Mouse (Mus musculus): Measurements from ENCODE around the gene Pnpla3.
A peak's percentile ranks its signal among the peaks of the same experiment; 100 is the strongest.

Gene Pnpla3

GRCm38 (mm10) chr15:84178733-84179132, 11.1 kb downstream of the Pnpla3 start:
- no peak for DNase-seq (ENCODE audit: low spot score)

- DNase-seq (ENCODE audit: low spot score) = no peak
These were observed 14.4 kb downstream of the Pnpla3 start for GRCm38 (mm10) chr15:84182000-84182399.

DNA sequence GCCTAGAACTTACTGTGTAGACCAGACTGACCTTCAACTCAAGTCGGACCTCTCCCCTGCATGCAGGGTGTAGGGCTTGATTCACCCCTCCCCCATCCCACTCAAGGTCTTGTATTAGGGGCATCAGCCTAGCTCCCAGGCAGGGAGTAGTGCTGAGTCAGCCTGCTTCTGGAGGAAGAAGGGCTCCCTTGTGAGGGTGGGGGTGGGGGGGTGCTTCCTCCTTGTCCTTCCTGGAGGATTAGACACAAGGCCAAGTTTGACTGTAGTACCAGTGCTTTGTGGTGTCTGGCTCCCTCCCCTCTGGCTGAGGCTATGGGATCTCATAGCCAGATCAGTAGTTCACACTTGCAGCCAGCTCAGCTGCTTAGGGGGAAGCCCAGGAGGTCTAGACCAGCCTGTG, 16.3 kb downstream of the Pnpla3 start:
- no peak for DNase-seq (ENCODE audit: low spot score)

- DNase-seq (ENCODE audit: low spot score) = no peak
These were observed 18.6 kb downstream of the Pnpla3 start for GRCm38 (mm10) chr15:84186196-84186595.

DNA sequence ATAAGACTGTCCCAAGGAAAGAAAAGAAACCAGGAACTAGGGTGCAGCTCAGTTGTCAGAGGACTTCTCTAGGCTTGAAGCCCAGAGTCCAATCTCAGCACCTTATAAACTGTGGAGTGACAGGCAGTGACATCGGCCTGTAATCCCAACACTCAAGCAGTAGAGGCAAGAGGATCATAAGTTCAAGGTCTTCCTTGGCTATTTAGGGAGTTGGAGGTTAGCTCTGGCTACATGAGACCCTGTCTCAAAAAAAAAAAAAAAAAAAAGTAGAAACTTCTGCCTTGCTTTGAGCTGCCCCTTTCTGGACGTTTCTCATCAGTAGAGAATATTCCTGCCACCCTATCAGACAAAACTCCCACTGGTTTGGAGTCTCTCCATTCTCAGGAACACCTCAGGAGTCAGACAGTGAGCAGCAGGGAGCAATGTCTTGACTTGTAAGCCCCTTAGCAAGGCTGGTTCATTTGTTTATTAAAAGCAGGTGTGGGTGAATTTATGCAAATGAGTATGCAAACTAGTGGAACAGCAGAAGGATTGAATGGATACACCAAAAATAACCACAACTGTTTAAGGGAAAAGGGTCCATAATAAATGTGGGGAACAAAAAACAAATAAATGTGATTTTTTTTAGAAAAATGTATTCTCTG, 21.4 kb downstream of the Pnpla3 start:
- no peak for DNase-seq (ENCODE audit: low spot score)

DNA sequence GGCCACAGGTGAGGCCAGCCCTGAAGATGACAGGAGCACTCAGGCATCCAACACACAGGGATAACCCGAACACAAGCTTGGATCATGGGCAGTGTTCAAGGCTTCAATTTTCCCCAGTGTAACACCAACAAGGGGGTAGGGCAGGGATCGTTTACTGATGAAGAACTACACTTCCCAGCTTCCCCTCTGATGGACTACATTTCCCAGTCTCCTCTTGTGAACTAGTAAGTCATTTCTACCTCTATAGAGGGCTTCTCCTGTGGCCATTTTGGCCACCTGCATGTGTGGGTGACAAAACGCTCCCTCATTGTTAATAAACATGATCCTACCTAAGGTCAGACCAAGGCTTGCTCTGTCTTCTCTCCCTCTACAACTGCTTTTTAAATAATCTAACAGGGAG, 22.2 kb downstream of the Pnpla3 start:
- peak; percentile 56 for DNase-seq (ENCODE audit: low spot score)

- no peak for DNase-seq (ENCODE audit: low spot score)
These were observed 24.1 kb downstream of the Pnpla3 start for GRCm38 (mm10) chr15:84191724-84192057.

- DNase-seq (ENCODE audit: low spot score) = peak; percentile 95
These were observed 24.6 kb downstream of the Pnpla3 start, which contains the start of gene Samm50 for GRCm38 (mm10) chr15:84192058-84192791. TSS of gene Samm50 (plus strand) at chr15:84192241.

- DNase-seq (ENCODE audit: low spot score) = no peak
These were observed 29.0 kb downstream of the Pnpla3 start for GRCm38 (mm10) chr15:84196486-84197165.

- no peak for DNase-seq (ENCODE audit: low spot score)
These were observed 39.7 kb downstream of the Pnpla3 start for GRCm38 (mm10) chr15:84207327-84207726.

DNA sequence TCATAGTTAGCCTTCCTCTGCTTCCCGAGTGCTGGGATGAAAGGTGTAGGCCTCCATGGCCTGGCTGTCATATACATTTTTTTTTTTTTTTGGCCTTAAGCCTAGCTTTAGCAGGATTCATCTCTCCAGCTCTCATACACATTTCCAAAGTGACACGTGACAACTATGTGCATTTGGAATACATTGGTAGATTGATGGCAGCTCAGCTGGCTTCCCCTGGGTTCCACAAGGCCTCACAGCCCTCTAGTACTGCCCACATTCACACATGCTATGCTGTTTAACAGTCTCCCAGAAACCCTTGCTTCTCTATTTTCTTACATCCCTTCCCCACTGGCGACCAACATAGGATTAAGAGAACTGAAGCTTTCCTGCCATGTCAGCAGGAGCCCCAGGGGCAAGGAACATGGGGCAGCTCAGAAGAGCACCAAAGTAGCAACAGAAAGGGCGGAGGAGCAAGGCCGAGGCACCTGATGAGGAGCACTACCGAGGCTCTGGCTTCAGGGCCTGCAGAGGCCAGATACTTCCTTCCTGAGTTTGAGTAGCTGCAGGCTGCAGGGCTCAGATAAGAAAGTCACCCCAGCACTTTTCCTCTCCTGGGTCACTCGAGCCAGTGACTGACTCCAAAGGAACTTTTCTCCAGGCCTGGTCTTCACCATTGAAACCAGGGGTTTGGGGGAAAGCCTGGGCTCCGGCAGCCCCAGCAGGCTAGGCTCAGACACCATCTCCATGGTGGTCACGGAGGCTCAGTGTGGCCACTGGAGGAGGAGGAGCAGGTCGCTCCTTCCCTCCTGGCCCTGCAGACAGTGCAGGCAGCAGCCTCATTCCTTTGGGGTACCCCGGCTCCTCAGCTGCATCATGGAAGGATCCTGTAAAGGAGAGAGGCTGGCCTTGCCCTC, 42.1 kb downstream of the Pnpla3 start:
- DNase-seq (ENCODE audit: low spot score) = no peak

GRCm38 (mm10) chr15:84210461-84210860, 42.8 kb downstream of the Pnpla3 start:
- DNase-seq (ENCODE audit: low spot score) = no peak

DNA sequence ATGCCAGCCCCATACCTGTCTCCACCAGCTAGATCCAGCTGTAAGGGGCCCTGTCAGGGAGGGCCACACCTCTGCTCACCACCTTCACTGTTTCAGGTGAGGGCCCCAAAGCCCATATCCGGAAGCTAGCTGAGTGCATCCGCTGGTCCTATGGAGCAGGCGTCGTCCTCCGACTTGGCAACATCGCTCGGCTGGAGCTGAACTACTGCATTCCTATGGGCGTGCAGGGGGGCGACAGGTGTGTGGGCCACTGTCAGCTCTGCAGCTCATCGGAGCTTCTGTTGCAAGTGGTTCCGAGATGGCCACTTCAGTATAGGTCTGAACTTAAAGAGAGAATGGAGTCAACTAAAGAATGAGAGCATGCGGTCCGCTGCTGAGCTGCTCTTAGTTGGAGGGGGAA, 43.3 kb downstream of the Pnpla3 start:
- no peak for DNase-seq (ENCODE audit: low spot score)

- DNase-seq (ENCODE audit: low spot score) = no peak
These were observed 43.9 kb downstream of the Pnpla3 start for GRCm38 (mm10) chr15:84211564-84211963.

- peak; percentile 95 for DNase-seq (ENCODE audit: low spot score)
These were observed 44.6 kb downstream of the Pnpla3 start for GRCm38 (mm10) chr15:84212031-84212755.

DNA sequence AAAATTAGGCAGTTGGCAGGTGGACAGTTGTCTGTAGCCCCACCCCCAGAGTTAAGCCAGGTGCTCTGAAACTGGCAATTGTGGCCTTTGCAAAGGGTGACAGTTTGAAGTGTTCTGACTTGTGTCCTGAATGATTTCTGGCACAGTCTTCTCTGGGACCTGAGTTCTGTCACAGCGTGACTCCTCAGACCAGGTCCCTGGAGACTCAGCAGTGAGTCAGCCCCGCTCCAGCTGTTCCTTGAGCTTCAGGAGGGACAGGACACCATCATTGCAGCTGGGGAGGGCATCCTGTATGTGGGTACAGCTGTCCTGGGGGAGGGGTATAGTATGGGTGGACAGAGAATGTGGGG, 45.1 kb downstream of the Pnpla3 start:
- no peak for DNase-seq (ENCODE audit: low spot score)

GRCm38 (mm10) chr15:84213162-84213739, 45.6 kb downstream of the Pnpla3 start:
- DNase-seq (ENCODE audit: low spot score) = no peak

DNA sequence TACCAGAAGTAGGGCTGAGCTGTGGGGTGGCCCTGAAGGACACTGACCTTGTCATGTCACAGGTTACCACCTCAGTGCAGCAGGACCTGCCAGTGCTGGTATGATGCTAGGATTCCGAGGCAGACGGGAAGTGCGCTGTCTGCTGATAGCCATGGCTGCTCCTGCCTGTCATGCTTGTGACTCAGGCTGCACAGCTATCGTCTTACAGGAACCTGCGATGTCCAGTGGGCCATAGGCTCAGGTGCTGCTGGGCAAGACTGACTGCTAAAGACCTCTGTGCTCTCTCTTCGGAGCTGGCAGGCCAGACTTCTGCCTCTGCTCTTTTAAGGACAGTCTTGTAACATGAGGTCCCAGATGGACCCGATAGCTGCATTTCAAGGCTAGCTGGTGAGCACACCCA, 46.8 kb downstream of the Pnpla3 start:
- DNase-seq (ENCODE audit: low spot score) = no peak

- DNase-seq (ENCODE audit: low spot score) = no peak
These were observed 47.6 kb downstream of the Pnpla3 start for GRCm38 (mm10) chr15:84215273-84215672.

- no peak for DNase-seq (ENCODE audit: low spot score)
These were observed 48.4 kb downstream of the Pnpla3 start for GRCm38 (mm10) chr15:84216026-84216425.

GRCm38 (mm10) chr15:84216461-84217084, 48.9 kb downstream of the Pnpla3 start:
- DNase-seq (ENCODE audit: low spot score) = no peak

All from retina, embryonic 14.5 days (tissue).